Mouse (Mus musculus) liver, postnatal 0 days (tissue): ENCODE measurements at regions not wholly inside any gene's neighbourhood (a gene's known extent, or its start where the extent isn't known, plus 50 kb on each side); places are given as distances from the start of the nearest gene placed in this dataset.

Source experiments
- ATAC-seq: fragments of 200-750 bp; cut with Nextera tagmentation; 2 replicates; pipeline ENCODE4 v1.8.0; 2017; ENCODE audit warnings: mild to moderate bottlenecking, moderate library complexity
- DNase-seq: peaks from one replicate; pipeline ENCODE4 v3.0.0-alpha.2; 2016
- H3K27ac ChIP-seq: fragments of 300-500 bp; sonication (generic); 2 replicates; pipeline ENCODE4 v1.5.1; 2014; ENCODE audit warnings: antibody characterized with exemption, moderate library complexity, mild to moderate bottlenecking, low read depth
- H3K27me3 ChIP-seq: fragments of 300-500 bp; sonication (generic); 2 replicates; pipeline ENCODE4 v1.6.1; 2014; ENCODE audit warnings: low read length, control low read depth, mixed read lengths; ENCODE audit not compliant: insufficient read depth
- H3K36me3 ChIP-seq: fragments of 300-500 bp; sonication (generic); replicated peaks from 2 replicates; pipeline ENCODE4 v1.6.1; 2014; ENCODE audit warnings: mild to moderate bottlenecking, control low read depth, low read length, moderate library complexity, mixed read lengths; ENCODE audit not compliant: insufficient read depth
- H3K4me1 ChIP-seq: fragments of 300-500 bp; sonication (generic); 2 replicates; pipeline ENCODE4 v1.6.1; 2014; ENCODE audit warnings: antibody characterized with exemption, mild to moderate bottlenecking, control low read depth; ENCODE audit not compliant: insufficient read depth
- H3K4me2 ChIP-seq: fragments of 300-500 bp; sonication (generic); 2 replicates; pipeline ENCODE4 v1.6.1; 2014; ENCODE audit warnings: low read depth, mild to moderate bottlenecking, low read length, moderate library complexity, mixed read lengths
- H3K4me3 ChIP-seq: fragments of 300-500 bp; sonication (generic); 2 replicates; pipeline ENCODE4 v1.5.1; 2014; ENCODE audit warnings: low read depth, low read length
- H3K9ac ChIP-seq: fragments of 300-500 bp; sonication (generic); replicated peaks from 2 replicates; pipeline ENCODE4 v1.6.1; 2014; ENCODE audit warnings: mild to moderate bottlenecking, moderate library complexity
- H3K9me3 ChIP-seq: fragments of 300-500 bp; sonication (generic); 2 replicates; pipeline ENCODE4 v1.6.1; 2016; ENCODE audit warnings: mild to moderate bottlenecking, control low read depth, low read length, mixed read lengths
- CTCF ChIP-seq: sonication (generic); IDR thresholded peaks from 2 replicates; pipeline ENCODE4 v1.5.1; 2016; ENCODE audit warnings: antibody characterized with exemption, low read depth
- EP300 ChIP-seq: IDR thresholded peaks from 2 replicates; pipeline ENCODE4 v1.6.1; 2016; ENCODE audit warnings: antibody characterized with exemption, low read depth, mild to moderate bottlenecking
- WGBS: fragments of 180-500 bp; shearing (Covaris S2); extraction: QIAGEN DNeasy Blood & Tissue Kit; methylation state at CpG from one replicate; pipeline ENCODE4 v1.1.7; 2014; ENCODE audit not compliant: insufficient replicate concordance; 5-methylcytosine and 5-hydroxymethylcytosine counted together

GRCm38 (mm10) chr3:35387386-35387785, 366.5 kb upstream of the Atp11b start:
- Histone ChIP-seq H3K9ac (no peak overlapping the region), H3K4me1 (no peaks in the 10 kb centered on the region), H3K27me3 (no peaks in the 10 kb centered on the region), H3K36me3 (no peaks in the 10 kb centered on the region), H3K27ac (no peak overlapping the region), H3K9me3 (no peaks in the 10 kb centered on the region), H3K4me3 (no peak overlapping the region), H3K4me2 (no peak overlapping the region)
- DNase-seq (no peak), ATAC-seq (no peak)
- WGBS = 57% methylated on average over 5 of the region's 5 CpGs
- TF ChIP-seq CTCF (no peak), EP300 (no peak)

- Histone ChIP-seq H3K27me3 (no peaks in the 10 kb centered on the region), H3K9me3 (no peaks in the 10 kb centered on the region), H3K36me3 (no peaks in the 10 kb centered on the region), H3K9ac (no peak overlapping the region), H3K4me1 (no peaks in the 10 kb centered on the region), H3K27ac (no peak overlapping the region), H3K4me3 (no peak overlapping the region), H3K4me2 (no peak overlapping the region)
- no peak for TF ChIP-seq EP300
- no peak for TF ChIP-seq CTCF
- DNase-seq = no peak
- ATAC-seq = no peak
- WGBS = 79% methylated on average over 2 of the region's 2 CpGs
Observed at GRCm38 (mm10) chr3:35392657-35393056, 361.2 kb upstream of the Atp11b start.

- H3K27me3 ChIP-seq = no peaks in the 10 kb centered on the region
- H3K4me3 ChIP-seq = no peak overlapping the region
- no peaks in the 10 kb centered on the region for H3K4me1 ChIP-seq
- ATAC-seq (no peak), DNase-seq (no peak)
- no peaks in the 10 kb centered on the region for H3K9me3 ChIP-seq
- H3K36me3 ChIP-seq = no peaks in the 10 kb centered on the region
- no peak for TF ChIP-seq EP300
- no peak for TF ChIP-seq CTCF
- H3K27ac ChIP-seq = no peak overlapping the region
- WGBS = 50% methylated on average over 6 of the region's 6 CpGs
- H3K9ac ChIP-seq = no peak overlapping the region
- no peak overlapping the region for H3K4me2 ChIP-seq
Observed at GRCm38 (mm10) chr3:35400213-35400612, 353.7 kb upstream of the Atp11b start.

GRCm38 (mm10) chr3:35402666-35403065, 351.2 kb upstream of the Atp11b start:
- DNase-seq = no peak
- H3K4me3 ChIP-seq = no peak overlapping the region
- no peak for TF ChIP-seq CTCF
- no peak for TF ChIP-seq EP300
- ATAC-seq = no peak
- H3K4me1 ChIP-seq = no peaks in the 10 kb centered on the region
- H3K36me3 ChIP-seq = no peaks in the 10 kb centered on the region
- no peak overlapping the region for H3K9ac ChIP-seq
- H3K27me3 ChIP-seq = no peaks in the 10 kb centered on the region
- H3K27ac ChIP-seq = no peak overlapping the region
- H3K4me2 ChIP-seq = no peak overlapping the region
- 75% methylated on average over 10 of the region's 10 CpGs for WGBS
- no peaks in the 10 kb centered on the region for H3K9me3 ChIP-seq

GRCm38 (mm10) chr3:35403952-35404351, 350.0 kb upstream of the Atp11b start:
- TF ChIP-seq CTCF (no peak), EP300 (no peak)
- 82% methylated on average over 5 of the region's 5 CpGs for WGBS
- Histone ChIP-seq H3K27me3 (no peaks in the 10 kb centered on the region), H3K27ac (no peak overlapping the region), H3K4me2 (no peak overlapping the region), H3K9ac (no peak overlapping the region), H3K9me3 (no peaks in the 10 kb centered on the region), H3K4me1 (no peaks in the 10 kb centered on the region), H3K36me3 (no peaks in the 10 kb centered on the region), H3K4me3 (no peak overlapping the region)
- DNase-seq = no peak
- ATAC-seq = no peak

GRCm38 (mm10) chr3:35404492-35405390, 349.2 kb upstream of the Atp11b start:
- no peak for ATAC-seq
- no peak overlapping the region for H3K4me2 ChIP-seq

More at GRCm38 (mm10) chr3:35404492-35405390, 349.2 kb upstream of the Atp11b start:
- H3K27ac ChIP-seq = no peak overlapping the region
- no peak for TF ChIP-seq CTCF
- WGBS = 32% methylated on average over 10 of the region's 10 CpGs
- H3K4me1 ChIP-seq = no peaks in the 10 kb centered on the region
- no peak for DNase-seq
- no peaks in the 10 kb centered on the region for H3K27me3 ChIP-seq
- no peak overlapping the region for H3K4me3 ChIP-seq
- H3K9ac ChIP-seq = no peak overlapping the region
- no peaks in the 10 kb centered on the region for H3K9me3 ChIP-seq
- H3K36me3 ChIP-seq = no peaks in the 10 kb centered on the region
